Mouse (Mus musculus): Measurements from ENCODE around the gene Adgrl1. TPM values are rescaled to one million over a fixed set of nuclear protein-coding genes. Genes with fewer than 3 reads are reported as not detected.

The Adgrl1 gene
- polyA plus RNA-seq, 1 experiment from 2014 or later, result 29.1 TPM

- H3K27me3 ChIP-seq (ENCODE audit: insufficient read depth, low read length), result no peaks in the 10 kb centered on the region
- H3K27ac ChIP-seq (ENCODE audit: low read depth), result peak overlapping the region; percentile 81
- peak overlapping the region; percentile 20 for H3K9ac ChIP-seq
- H3K4me1 ChIP-seq (ENCODE audit: insufficient read depth), result peaks cover 40% of the 10 kb centered on the region
- DNase-seq, result peak; percentile 84
- H3K9me3 ChIP-seq (ENCODE audit: low read depth, low read length), result no peaks in the 10 kb centered on the region
- peak; percentile 29 for TF ChIP-seq CTCF (IDR thresholded peaks at IDR 0.05; ENCODE audit: low read depth)
- H3K4me3 ChIP-seq (ENCODE audit: low read depth, low read length), result peak overlapping the region; percentile 18; the same call in 1 of the 2 replicates
- H3K4me2 ChIP-seq, result peak overlapping the region; percentile 90
- 4% methylated on average over 13 of the region's 13 CpGs for WGBS
- ATAC-seq (ENCODE audit: insufficient read depth), result peak; percentile 3; the same call in 1 of the 2 replicates
- H3K36me3 ChIP-seq (ENCODE audit: insufficient read depth), result 0 out of 2 replicates have a peak, but pooled peaks cover 3% of the 10 kb centered on the region
Measured at GRCm38 (mm10) chr8:83902961-83903666, 3.2 kb downstream of the Adgrl1 start.

GRCm38 (mm10) chr8:83908583-83908982, 8.7 kb downstream of the Adgrl1 start:
- H3K27me3 ChIP-seq (ENCODE audit: insufficient read depth, low read length), result no peaks in the 10 kb centered on the region
- H3K9ac ChIP-seq, result no peak overlapping the region
- WGBS, result 61% methylated on average over 6 of the region's 6 CpGs
- no peak for TF ChIP-seq CTCF (IDR thresholded peaks at IDR 0.05; ENCODE audit: low read depth)
- 0 out of 2 replicates have a peak, but pooled peaks cover 3% of the 10 kb centered on the region for H3K36me3 ChIP-seq (ENCODE audit: insufficient read depth)
- H3K4me1 ChIP-seq (ENCODE audit: insufficient read depth), result peaks cover 27% of the 10 kb centered on the region
- no peak overlapping the region for H3K4me3 ChIP-seq (ENCODE audit: low read depth, low read length)
- no peak overlapping the region for H3K27ac ChIP-seq (ENCODE audit: low read depth)
- ATAC-seq (ENCODE audit: insufficient read depth) (no peak), DNase-seq (no peak)
- no peaks in the 10 kb centered on the region for H3K9me3 ChIP-seq (ENCODE audit: low read depth, low read length)
- H3K4me2 ChIP-seq, result no peak overlapping the region

DNA sequence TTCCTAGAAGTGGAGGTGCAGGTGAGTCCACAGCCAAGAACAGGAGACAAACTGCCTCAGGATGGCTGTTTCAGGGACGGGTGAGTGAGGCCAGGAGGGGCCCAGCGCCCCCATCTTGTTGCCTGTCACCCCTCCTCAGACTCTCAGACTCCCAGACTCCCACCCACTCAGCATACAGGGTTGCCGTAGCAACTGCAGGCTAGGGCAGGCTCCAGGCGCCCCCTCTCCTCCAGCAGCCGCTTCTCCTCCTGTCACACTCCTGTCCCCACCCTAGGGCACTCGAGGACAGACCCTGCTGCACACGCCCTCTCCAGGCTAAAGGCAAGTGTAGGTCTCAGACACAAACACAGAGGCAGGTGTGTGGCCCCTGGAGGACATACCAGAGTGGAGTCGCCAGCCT, 9.4 kb downstream of the Adgrl1 start:
- Histone ChIP-seq H3K9ac (no peak overlapping the region), H3K27me3 (ENCODE audit: insufficient read depth, low read length) (no peaks in the 10 kb centered on the region), H3K27ac (ENCODE audit: low read depth) (no peak overlapping the region), H3K4me1 (ENCODE audit: insufficient read depth) (peaks cover 22% of the 10 kb centered on the region), H3K36me3 (ENCODE audit: insufficient read depth) (0 out of 2 replicates have a peak, but pooled peaks cover 3% of the 10 kb centered on the region), H3K4me3 (ENCODE audit: low read depth, low read length) (no peak overlapping the region), H3K4me2 (no peak overlapping the region), H3K9me3 (ENCODE audit: low read depth, low read length) (no peaks in the 10 kb centered on the region)
- no peak for TF ChIP-seq CTCF (IDR thresholded peaks at IDR 0.05; ENCODE audit: low read depth)
- WGBS, result 24% methylated on average over 8 of the region's 8 CpGs
- no peak for ATAC-seq (ENCODE audit: insufficient read depth)
- DNase-seq, result no peak

GRCm38 (mm10) chr8:83911809-83912731, 12.2 kb downstream of the Adgrl1 start:
- Histone ChIP-seq H3K9me3 (ENCODE audit: low read depth, low read length) (no peaks in the 10 kb centered on the region), H3K27ac (ENCODE audit: low read depth) (peak overlapping the region; percentile 50; the same call in 1 of the 2 replicates), H3K4me3 (ENCODE audit: low read depth, low read length) (no peak overlapping the region), H3K9ac (no peak overlapping the region), H3K36me3 (ENCODE audit: insufficient read depth) (no peaks in the 10 kb centered on the region), H3K27me3 (ENCODE audit: insufficient read depth, low read length) (no peaks in the 10 kb centered on the region), H3K4me2 (no peak overlapping the region), H3K4me1 (ENCODE audit: insufficient read depth) (peaks cover 23% of the 10 kb centered on the region)
- 58% methylated on average over 5 of the region's 5 CpGs for WGBS
- peak; percentile 36; the same call in 1 of the 2 replicates for ATAC-seq (ENCODE audit: insufficient read depth)
- peak; percentile 57 for DNase-seq
- no peak for TF ChIP-seq CTCF (IDR thresholded peaks at IDR 0.05; ENCODE audit: low read depth)

GRCm38 (mm10) chr8:83914232-83914631, 14.3 kb downstream of the Adgrl1 start:
- Histone ChIP-seq H3K4me3 (ENCODE audit: low read depth, low read length) (no peak overlapping the region), H3K27me3 (ENCODE audit: insufficient read depth, low read length) (no peaks in the 10 kb centered on the region), H3K9ac (no peak overlapping the region), H3K27ac (ENCODE audit: low read depth) (no peak overlapping the region), H3K4me1 (ENCODE audit: insufficient read depth) (peaks cover 18% of the 10 kb centered on the region), H3K36me3 (ENCODE audit: insufficient read depth) (peaks cover 7% of the 10 kb centered on the region; the same call in 1 of the 2 replicates), H3K9me3 (ENCODE audit: low read depth, low read length) (no peaks in the 10 kb centered on the region), H3K4me2 (no peak overlapping the region)
- TF ChIP-seq CTCF (IDR thresholded peaks at IDR 0.05; ENCODE audit: low read depth), result no peak
- ATAC-seq (ENCODE audit: insufficient read depth) (no peak), DNase-seq (no peak)
- 83% methylated on average over 3 of the region's 3 CpGs for WGBS

GRCm38 (mm10) chr8:83914860-83915259, 15.0 kb downstream of the Adgrl1 start:
- no peak overlapping the region; the same call in 1 of the 2 replicates for H3K9ac ChIP-seq
- no peak overlapping the region for H3K27ac ChIP-seq (ENCODE audit: low read depth)
- 40% methylated on average over 5 of the region's 5 CpGs for WGBS
- no peak overlapping the region for H3K4me2 ChIP-seq
- peak; percentile 48 for DNase-seq
- no peaks in the 10 kb centered on the region for H3K9me3 ChIP-seq (ENCODE audit: low read depth, low read length)
- H3K27me3 ChIP-seq (ENCODE audit: insufficient read depth, low read length), result no peaks in the 10 kb centered on the region
- peaks cover 18% of the 10 kb centered on the region for H3K4me1 ChIP-seq (ENCODE audit: insufficient read depth)
- ATAC-seq (ENCODE audit: insufficient read depth), result peak; percentile 23; the same call in 1 of the 2 replicates
- no peak for TF ChIP-seq CTCF (IDR thresholded peaks at IDR 0.05; ENCODE audit: low read depth)
- H3K36me3 ChIP-seq (ENCODE audit: insufficient read depth), result peaks cover 13% of the 10 kb centered on the region; the same call in 1 of the 2 replicates
- no peak overlapping the region for H3K4me3 ChIP-seq (ENCODE audit: low read depth, low read length)

All from lung, embryonic 14.5 days (tissue).